Mouse (Mus musculus) intestine, embryonic 15.5 days (tissue): Measurements from ENCODE around the gene Ifi204. TPM values are rescaled to one million over a fixed set of nuclear protein-coding genes. Genes with fewer than 3 reads are reported as not detected.

Source experiments
- polyA plus RNA-seq: library from polyadenylated mRNA; unstranded; fragments of >200 nt; fragmentation: Nextera tagmentation; extraction: Ambion mirVana; gene quantifications from 2 replicates; pipeline ENCODE4 v1.2.1, GENCODE M21; 2015

The Ifi204 gene
- polyA plus RNA-seq, 1 experiment from 2014 or later: 2.6 TPM

Other genes starting within 250 kb of the Ifi204 start
- gene Ifi214, start 231.0 kb downstream of the Ifi204 start, polyA plus RNA-seq: not detected in 2 replicates
- 0.14 and 0.24 TPM in 2 replicates for gene Ifi213, start 167.7 kb downstream of the Ifi204 start, polyA plus RNA-seq
- 0.39 and 0.52 TPM in 2 replicates for gene Ifi209, start 136.0 kb downstream of the Ifi204 start, polyA plus RNA-seq
- 0.05 and 0.08 TPM in 2 replicates for gene Ifi208, start 93.3 kb downstream of the Ifi204 start, polyA plus RNA-seq
- gene Ifi207, start 25.2 kb downstream of the Ifi204 start, polyA plus RNA-seq: 0.77 and 1.2 TPM in 2 replicates
- 0.74 and 1.3 TPM in 2 replicates for gene Ifi211, start 146.1 kb upstream of the Ifi204 start, polyA plus RNA-seq
- 3.0 and 3.4 TPM in 2 replicates for gene Mndal, start 175.5 kb upstream of the Ifi204 start, polyA plus RNA-seq
- gene Ifi203, start 175.7 kb upstream of the Ifi204 start, polyA plus RNA-seq: 1.9 and 2.3 TPM in 2 replicates
- gene Ifi202b, start 215.8 kb upstream of the Ifi204 start, polyA plus RNA-seq: not detected in 2 replicates